Mouse (Mus musculus) midbrain, embryonic 11.5 days (tissue): ENCODE data around the gene 1700123O20Rik. TPM values are rescaled to one million over a fixed set of nuclear protein-coding genes. Genes with fewer than 3 reads are reported as not detected.

Experiments
- ATAC-seq: fragments of 200-750 bp; cut with Nextera tagmentation; 2 replicates; pipeline ENCODE4 v1.8.0; 2017; ENCODE audit warnings: moderate TSS enrichment, moderate library complexity; ENCODE audit not compliant: low FRiP score
- DNase-seq: peaks from one replicate; pipeline ENCODE4 v3.0.0; 2015; ENCODE audit warnings: low spot score; ENCODE audit errors: missing footprints
- H3K27ac ChIP-seq: fragments of 300-500 bp; sonication (generic); 2 replicates; pipeline ENCODE4 v1.5.1; 2014; ENCODE audit warnings: low read depth, low read length
- H3K27me3 ChIP-seq: fragments of 300-500 bp; sonication (generic); 2 replicates; pipeline ENCODE4 v1.6.1; 2014; ENCODE audit warnings: mild to moderate bottlenecking, low read length, moderate library complexity, mixed read lengths; ENCODE audit not compliant: control insufficient read depth, insufficient read depth
- H3K36me3 ChIP-seq: fragments of 300-500 bp; sonication (generic); 2 replicates; pipeline ENCODE4 v1.6.1; 2014; ENCODE audit warnings: mild to moderate bottlenecking, low read length, moderate library complexity, mixed read lengths; ENCODE audit not compliant: control insufficient read depth, insufficient read depth
- H3K4me1 ChIP-seq: fragments of 300-500 bp; sonication (generic); 2 replicates; pipeline ENCODE4 v1.6.1; 2014; ENCODE audit warnings: low read length; ENCODE audit not compliant: control insufficient read depth, insufficient read depth
- H3K4me2 ChIP-seq: fragments of 300-500 bp; sonication (generic); 2 replicates; pipeline ENCODE4 v1.6.1; 2014; ENCODE audit warnings: mild to moderate bottlenecking, moderate library complexity
- H3K4me3 ChIP-seq: fragments of 300-500 bp; sonication (generic); 2 replicates; pipeline ENCODE4 v1.5.1; 2014; ENCODE audit warnings: low read depth, low read length
- H3K9ac ChIP-seq: fragments of 300-500 bp; sonication (generic); 2 replicates; pipeline ENCODE4 v1.6.1; 2014; ENCODE audit warnings: low read length
- H3K9me3 ChIP-seq: fragments of 300-500 bp; sonication (generic); 2 replicates; pipeline ENCODE4 v1.6.1; 2016; ENCODE audit warnings: low read length; ENCODE audit not compliant: control insufficient read depth
- WGBS: fragments of 180-500 bp; shearing (Covaris S2); extraction: QIAGEN DNeasy Blood & Tissue Kit; methylation state at CpG from one replicate; pipeline ENCODE4 v1.1.7; 2014; 5-methylcytosine and 5-hydroxymethylcytosine counted together
- polyA plus RNA-seq: library from polyadenylated mRNA; unstranded; fragments of >200 nt; fragmentation: Nextera tagmentation; extraction: Ambion mirVana; gene quantifications from 2 replicates; pipeline ENCODE4 v1.2.1, GENCODE M21; 2014

1700123O20Rik gene
- polyA plus RNA-seq, 1 experiment from 2014 or later, result 96.7 TPM

GRCm38 (mm10) chr14:54644294-54644693 is 41.7 kb upstream of the 1700123O20Rik start:
- Histone ChIP-seq H3K9me3 (no peaks in the 10 kb centered on the region), H3K4me2 (no peak overlapping the region), H3K27me3 (no peaks in the 10 kb centered on the region), H3K4me3 (no peak overlapping the region), H3K36me3 (peaks cover 42% of the 10 kb centered on the region), H3K4me1 (peaks cover 9% of the 10 kb centered on the region; the same call in 1 of the 2 replicates), H3K9ac (no peak overlapping the region), H3K27ac (no peak overlapping the region)
- 92% methylated on average over 9 of the region's 9 CpGs for WGBS
- ATAC-seq (no peak), DNase-seq (no peak)

- peaks cover 55% of the 10 kb centered on the region for H3K36me3 ChIP-seq
These were observed 39.6 kb upstream of the 1700123O20Rik start for GRCm38 (mm10) chr14:54646455-54646854.

GRCm38 (mm10) chr14:54646898-54647636 is 38.9 kb upstream of the 1700123O20Rik start:
- ATAC-seq (no peak), DNase-seq (no peak)
- Histone ChIP-seq H3K4me3 (no peak overlapping the region), H3K27ac (no peak overlapping the region), H3K9me3 (no peaks in the 10 kb centered on the region), H3K9ac (no peak overlapping the region), H3K36me3 (peaks cover 55% of the 10 kb centered on the region), H3K4me2 (no peak overlapping the region), H3K4me1 (peaks cover 12% of the 10 kb centered on the region), H3K27me3 (no peaks in the 10 kb centered on the region)
- 94% methylated on average over 8 of the region's 8 CpGs for WGBS

More at GRCm38 (mm10) chr14:54646455-54646854, 39.6 kb upstream of the 1700123O20Rik start:
- ATAC-seq, result no peak
- Histone ChIP-seq H3K4me3 (no peak overlapping the region), H3K4me1 (peaks cover 6% of the 10 kb centered on the region), H3K4me2 (no peak overlapping the region), H3K27ac (no peak overlapping the region), H3K9me3 (no peaks in the 10 kb centered on the region), H3K9ac (no peak overlapping the region), H3K27me3 (no peaks in the 10 kb centered on the region)
- DNase-seq, result no peak
- WGBS, result 95% methylated on average over 17 of the region's 17 CpGs

- Histone ChIP-seq H3K27me3 (no peaks in the 10 kb centered on the region), H3K9me3 (no peaks in the 10 kb centered on the region), H3K4me1 (peaks cover 19% of the 10 kb centered on the region), H3K36me3 (peaks cover 54% of the 10 kb centered on the region), H3K4me2 (no peak overlapping the region; the same call in 1 of the 2 replicates), H3K27ac (no peak overlapping the region), H3K9ac (no peak overlapping the region), H3K4me3 (no peak overlapping the region)
- 78% methylated on average over 4 of the region's 4 CpGs for WGBS
- no peak for DNase-seq
- no peak for ATAC-seq
These were observed 38.1 kb upstream of the 1700123O20Rik start for GRCm38 (mm10) chr14:54647900-54648299.

GRCm38 (mm10) chr14:54650621-54651454 is 35.2 kb upstream of the 1700123O20Rik start:
- no peak overlapping the region for H3K4me2 ChIP-seq
- no peaks in the 10 kb centered on the region for H3K27me3 ChIP-seq
- no peak overlapping the region for H3K27ac ChIP-seq
- ATAC-seq (peak; percentile 38; the same call in 1 of the 2 replicates), DNase-seq (peak; percentile 99)
- no peak overlapping the region for H3K9ac ChIP-seq
- H3K4me1 ChIP-seq, result peaks cover 25% of the 10 kb centered on the region
- peaks cover 31% of the 10 kb centered on the region for H3K36me3 ChIP-seq
- 66% methylated on average over 23 of the region's 23 CpGs for WGBS
- no peak overlapping the region for H3K4me3 ChIP-seq
- H3K9me3 ChIP-seq, result no peaks in the 10 kb centered on the region

- Histone ChIP-seq H3K4me3 (no peak overlapping the region), H3K9ac (no peak overlapping the region), H3K27ac (no peak overlapping the region), H3K27me3 (no peaks in the 10 kb centered on the region), H3K4me1 (peaks cover 25% of the 10 kb centered on the region), H3K9me3 (no peaks in the 10 kb centered on the region), H3K36me3 (peaks cover 28% of the 10 kb centered on the region), H3K4me2 (no peak overlapping the region)
- DNase-seq (no peak), ATAC-seq (peak; percentile 23)
- WGBS, result 74% methylated on average over 4 of the region's 4 CpGs
These were observed 34.5 kb upstream of the 1700123O20Rik start for GRCm38 (mm10) chr14:54651556-54651955.

GRCm38 (mm10) chr14:54652787-54653186 is 33.2 kb upstream of the 1700123O20Rik start:
- 0 out of 2 replicates have a peak, but pooled peaks have one; percentile 27 for ATAC-seq
- Histone ChIP-seq H3K4me1 (peaks cover 25% of the 10 kb centered on the region), H3K4me2 (peak overlapping the region; percentile 89), H3K4me3 (peak overlapping the region; percentile 52), H3K27me3 (no peaks in the 10 kb centered on the region), H3K36me3 (peaks cover 25% of the 10 kb centered on the region), H3K9ac (peak overlapping the region; percentile 77), H3K27ac (peak overlapping the region; percentile 41), H3K9me3 (no peaks in the 10 kb centered on the region)
- WGBS, result 0% methylated on average over 7 of the region's 7 CpGs
- DNase-seq, result no peak

GRCm38 (mm10) chr14:54653496-54653895 is 32.5 kb upstream of the 1700123O20Rik start:
- Histone ChIP-seq H3K36me3 (peaks cover 22% of the 10 kb centered on the region), H3K4me1 (peaks cover 25% of the 10 kb centered on the region), H3K27ac (peak overlapping the region; percentile 41)

GRCm38 (mm10) chr14:54660009-54660408 is 26.0 kb upstream of the 1700123O20Rik start:
- Histone ChIP-seq H3K4me1 (no peaks in the 10 kb centered on the region), H3K4me2 (no peak overlapping the region), H3K9ac (no peak overlapping the region), H3K36me3 (peaks cover 41% of the 10 kb centered on the region), H3K27me3 (no peaks in the 10 kb centered on the region), H3K9me3 (no peaks in the 10 kb centered on the region), H3K4me3 (no peak overlapping the region), H3K27ac (no peak overlapping the region)
- 86% methylated on average over 2 of the region's 2 CpGs for WGBS
- ATAC-seq (no peak), DNase-seq (peak; percentile 81)

More at GRCm38 (mm10) chr14:54653496-54653895, 32.5 kb upstream of the 1700123O20Rik start:
- peak overlapping the region; percentile 89 for H3K4me2 ChIP-seq
- H3K4me3 ChIP-seq, result peak overlapping the region; percentile 52
- H3K9ac ChIP-seq, result peak overlapping the region; percentile 77
- peak; percentile 88 for ATAC-seq
- peak; percentile 96 for DNase-seq
- no peaks in the 10 kb centered on the region for H3K9me3 ChIP-seq
- no peaks in the 10 kb centered on the region for H3K27me3 ChIP-seq
- 0% methylated on average over 12 of the region's 12 CpGs for WGBS
